Mouse (Mus musculus) lung, adult 18-20 months (tissue): ENCODE data around the gene Ptpn13.
A peak's percentile ranks its signal among the peaks of the same experiment; 100 is the strongest.

Experiments
- DNase-seq, 2 experiments: peaks; one replicate each; pipeline ENCODE4 v3.0.0; 2022; ENCODE audit warnings: mixed read lengths in 2 of 2

Ptpn13 gene

GRCm38 (mm10) chr5:103423305-103423926 is 1.6 kb upstream of the Ptpn13 start:
- no peak for DNase-seq

GRCm38 (mm10) chr5:103423927-103424315 is 1.1 kb upstream of the Ptpn13 start:
- DNase-seq = no peak

GRCm38 (mm10) chr5:103425363-103426031 is 505 bp downstream of the Ptpn13 start:
- DNase-seq = peak; percentile 38 to 43

- peak in 1 of 2 experiments; percentile 28 for DNase-seq
Observed at GRCm38 (mm10) chr5:103426250-103426649, 1.3 kb downstream of the Ptpn13 start.

GRCm38 (mm10) chr5:103430986-103431385 is 6.0 kb downstream of the Ptpn13 start:
- no peak for DNase-seq

GRCm38 (mm10) chr5:103431479-103431878 is 6.5 kb downstream of the Ptpn13 start:
- no peak for DNase-seq

- peak; percentile 60 to 70 for DNase-seq
Observed at GRCm38 (mm10) chr5:103436039-103436944, 11.3 kb downstream of the Ptpn13 start.

GRCm38 (mm10) chr5:103437714-103438113 is 12.7 kb downstream of the Ptpn13 start:
- DNase-seq = no peak

- no peak for DNase-seq
Observed at GRCm38 (mm10) chr5:103439171-103439570, 14.2 kb downstream of the Ptpn13 start.

GRCm38 (mm10) chr5:103440418-103441276 is 15.7 kb downstream of the Ptpn13 start:
- DNase-seq = no peak

GRCm38 (mm10) chr5:103441706-103442105 is 16.7 kb downstream of the Ptpn13 start:
- DNase-seq = no peak

- no peak for DNase-seq
Observed at GRCm38 (mm10) chr5:103442269-103442688, 17.3 kb downstream of the Ptpn13 start.

GRCm38 (mm10) chr5:103442921-103443320 is 17.9 kb downstream of the Ptpn13 start:
- no peak for DNase-seq

GRCm38 (mm10) chr5:103445383-103445782 is 20.4 kb downstream of the Ptpn13 start:
- peak; percentile 29 to 50 for DNase-seq

GRCm38 (mm10) chr5:103447806-103448416 is 22.9 kb downstream of the Ptpn13 start:
- no peak for DNase-seq

- no peak for DNase-seq
Observed at GRCm38 (mm10) chr5:103448470-103448869, 23.5 kb downstream of the Ptpn13 start.

GRCm38 (mm10) chr5:103450663-103451062 is 25.7 kb downstream of the Ptpn13 start:
- no peak for DNase-seq

- DNase-seq = no peak
Observed at GRCm38 (mm10) chr5:103453361-103454140, 28.6 kb downstream of the Ptpn13 start.

GRCm38 (mm10) chr5:103456794-103457193 is 31.8 kb downstream of the Ptpn13 start:
- no peak for DNase-seq

GRCm38 (mm10) chr5:103458411-103458810 is 33.4 kb downstream of the Ptpn13 start:
- no peak for DNase-seq
